Mouse (Mus musculus) kidney, adult 2 months (tissue): ENCODE data around the gene Stk4.

Source experiments
- CTCF ChIP-seq: fragments of 200-500 bp; conservative IDR thresholded peaks from 2 replicates; pipeline ENCODE4 v1.5.1; 2011; ENCODE audit warnings: low read depth, mild to moderate bottlenecking, control low read depth, low read length, moderate library complexity, mixed read lengths; ENCODE audit not compliant: insufficient read depth, insufficient read length
- POLR2A ChIP-seq: fragments of 200-500 bp; IDR thresholded peaks from one replicate; pipeline ENCODE4 v1.6.1; 2011; ENCODE audit warnings: low read depth, low read length, control low read depth

GRCm38 (mm10) chr2:164047197-164047690, 22.9 kb upstream of the Stk4 start:
- TF ChIP-seq POLR2A (no peak), CTCF (no peak)
